Comparison of ENCODE assay signal across 12 mouse cellular contexts in the genomic region with DNA sequence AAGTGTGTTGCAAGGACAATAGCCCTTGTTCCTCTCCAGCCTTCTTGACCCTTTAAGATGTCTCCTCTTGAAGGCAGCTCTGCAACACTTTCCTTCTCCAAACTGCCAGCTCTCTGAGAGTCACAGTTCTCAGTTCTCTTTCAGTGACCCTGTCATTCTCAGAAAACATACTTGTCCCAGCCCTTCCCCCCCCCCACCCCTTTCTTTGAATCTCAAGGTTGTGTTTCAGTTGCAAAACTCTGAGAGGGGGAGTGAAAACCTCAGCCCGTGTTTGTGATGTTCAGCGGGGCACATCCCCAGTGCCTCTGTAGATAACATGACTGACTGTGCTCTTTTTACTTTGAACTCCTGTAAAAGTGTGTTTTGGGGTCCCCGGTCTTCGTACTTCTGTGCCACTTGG. TPM values are rescaled to one million over a fixed set of nuclear protein-coding genes. Genes with fewer than 3 reads are reported as not detected.
DNase-seq lines count a peak whose midpoint lies in the region; ATAC-seq and TF ChIP-seq lines count a peak whose summit lies in the region.
"Had no signal": no experiment of that assay in that cellular context is flagged by ENCODE, and none has a peak within 500 bp of the region (broad histone marks: within the 10 kb centered on the region; RNA-seq: fewer than 3 reads in every experiment).

No protein-coding gene starts in this region.

- peaks cover 9% of the 10 kb centered on the region for H3K4me1 ChIP-seq in kidney, embryonic 15.5 days
- H3K4me1 ChIP-seq in G1E (ENCODE audit: insufficient read depth, low read depth, low read length) = peaks cover 33% of the 10 kb centered on the region

- no peak overlapping the region for H3K27ac ChIP-seq in kidney, embryonic 15.5 days
- H3K27ac ChIP-seq: hindbrain, embryonic 13.5 days had no signal

- H3K9ac ChIP-seq in kidney, embryonic 15.5 days = no peak overlapping the region

- no peak for TF ChIP-seq CTCF in G1E (IDR thresholded peaks at IDR 0.05; ENCODE audit: low read depth, low read length)

- peaks cover 45% of the 10 kb centered on the region for H3K27me3 ChIP-seq in kidney, embryonic 15.5 days
- peaks cover 6% of the 10 kb centered on the region; the same call in 1 of the 2 replicates for H3K27me3 ChIP-seq in G1E (ENCODE audit: insufficient read depth, low read length)

- DNase-seq in kidney, postnatal 25 days = no peak
- no peak for DNase-seq in G1E (ENCODE audit: low spot score)
- peak; percentile 72 for DNase-seq in induced T-regulatory cell, adult 2 months (ENCODE audit: low read depth)
- peak; percentile 73 for DNase-seq in naive thymus-derived CD4-positive, alpha-beta T cell, adult 2 months (ENCODE audit: low read depth)
- DNase-seq in frontal cortex, postnatal 25 days (ENCODE audit: low spot score in 2 of 2) = no peak
- DNase-seq in cerebellum, adult 9-11 months = no peak
- DNase-seq in right cerebral cortex, postnatal 10 days (ENCODE audit: low spot score in 2 of 2) = no peak
- DNase-seq: layer of hippocampus, adult 9-11 months; retina, postnatal 1 day had no signal

- no peak overlapping the region for H3K4me3 ChIP-seq in kidney, embryonic 15.5 days (replicated peaks)
- H3K4me3 ChIP-seq in G1E (ENCODE audit: low read depth, low read length) = 0 out of 2 replicates have a peak overlapping the region, but pooled peaks have one; percentile 59

- no peak for ATAC-seq in kidney, embryonic 15.5 days (replicated peaks; ENCODE audit: low FRiP score)
- ATAC-seq in G1E (ENCODE audit: extremely low read depth, insufficient number of reproducible peaks, low FRiP score, poor library complexity, severe bottlenecking) = no peak

- no peaks in the 10 kb centered on the region for H3K9me3 ChIP-seq in kidney, embryonic 15.5 days (replicated peaks)
- no peaks in the 10 kb centered on the region for H3K9me3 ChIP-seq in G1E (replicated peaks)
- H3K9me3 ChIP-seq: hindbrain, embryonic 13.5 days had no signal

- WGBS in kidney, embryonic 15.5 days = 52% methylated on average over 4 of the region's 4 CpGs

- 0 out of 2 replicates have a peak overlapping the region, but pooled peaks have one; percentile 74 for H3K4me2 ChIP-seq in kidney, embryonic 15.5 days

- H3K36me3 ChIP-seq in kidney, embryonic 15.5 days = no peaks in the 10 kb centered on the region
- no peaks in the 10 kb centered on the region for H3K36me3 ChIP-seq in G1E (replicated peaks)
- H3K36me3 ChIP-seq: hindbrain, embryonic 13.5 days had no signal

RNA-seq across cellular contexts. Expression of gene Il10ra, which starts 0.9 kb away (rescaled TPM):
- polyA plus RNA-seq in kidney, embryonic 15.5 days (2015; fragmentation: Nextera tagmentation; extraction: Ambion mirVana) = 0.77 and 1.2 TPM in 2 replicates
- total RNA-seq in G1E (2014; fragmentation: Nextera tagmentation) = 0.45 TPM in 1 of 2 replicates, not detected in the other
- 0.16 and 0.17 TPM in 2 replicates for total RNA-seq in G1E (2017)
- 0.07 and 0.09 TPM in 2 replicates for polyA plus RNA-seq in G1E (2012)

RNA-seq across cellular contexts. Expression of gene Tmprss13, which starts 50.8 kb away (rescaled TPM):
- polyA plus RNA-seq in kidney, embryonic 15.5 days (2015; fragmentation: Nextera tagmentation; extraction: Ambion mirVana) = 0.23 and 0.38 TPM in 2 replicates
- total RNA-seq in G1E (2014; fragmentation: Nextera tagmentation) (not detected in 2 replicates), G1E (2017) (0.05 TPM in 1 of 2 replicates, not detected in the other)
- polyA plus RNA-seq in G1E (2012) = not detected in 2 replicates
- total RNA-seq: megakaryocyte-erythroid progenitor cell, adult 5-6 weeks had no signal
- polyA plus RNA-seq: hindbrain, embryonic 13.5 days had no signal

Comparison
In these comparisons a context has a peak if more than half of its experiments do, and no peak if none do; other contexts are left out.
1. DNase-seq: peak in induced T-regulatory cell, adult 2 months (single experiment) and naive thymus-derived CD4-positive, alpha-beta T cell, adult 2 months (single experiment); none in kidney, postnatal 25 days (0 of 2), G1E (single experiment), frontal cortex, postnatal 25 days (0 of 2), cerebellum, adult 9-11 months (single experiment) and right cerebral cortex, postnatal 10 days (0 of 2).